Mouse (Mus musculus) stomach, embryonic 15.5 days (tissue): ENCODE measurements around the gene Vps29. TPM values are rescaled to one million over a fixed set of nuclear protein-coding genes. Genes with fewer than 3 reads are reported as not detected.
"Not testable (repeated sequence)": the region's sequence is repeated elsewhere in the genome, so short reads cannot be mapped to it uniquely, and the experiment has no call there.

Experiments used
- ATAC-seq: fragments of 200-750 bp; cut with Nextera tagmentation; 2 replicates; pipeline ENCODE4 v1.8.0; 2017; ENCODE audit warnings: low read depth, moderate number of reproducible peaks, moderate TSS enrichment; ENCODE audit not compliant: insufficient read depth, low FRiP score
- H3K27ac ChIP-seq: fragments of 300-500 bp; sonication (generic); 2 replicates; pipeline ENCODE4 v1.5.1; 2015; ENCODE audit warnings: mild to moderate bottlenecking, inconsistent platforms
- H3K27me3 ChIP-seq: fragments of 300-500 bp; sonication (generic); replicated peaks from 2 replicates; pipeline ENCODE4 v1.6.1; 2015; ENCODE audit warnings: inconsistent platforms
- H3K36me3 ChIP-seq: fragments of 300-500 bp; sonication (generic); 2 replicates; pipeline ENCODE4 v1.6.1; 2015; ENCODE audit warnings: inconsistent platforms
- H3K4me1 ChIP-seq: fragments of 300-500 bp; sonication (generic); 2 replicates; pipeline ENCODE4 v1.6.1; 2015; ENCODE audit warnings: inconsistent platforms
- H3K4me2 ChIP-seq: fragments of 300-500 bp; sonication (generic); 2 replicates; pipeline ENCODE4 v1.6.1; 2015; ENCODE audit warnings: mild to moderate bottlenecking, inconsistent platforms
- H3K4me3 ChIP-seq: fragments of 300-500 bp; sonication (generic); replicated peaks from 2 replicates; pipeline ENCODE4 v1.5.1; 2015; ENCODE audit warnings: inconsistent platforms
- H3K9ac ChIP-seq: fragments of 300-500 bp; sonication (generic); 2 replicates; pipeline ENCODE4 v1.6.1; 2015; ENCODE audit warnings: inconsistent platforms
- H3K9me3 ChIP-seq: fragments of 300-500 bp; sonication (generic); 2 replicates; pipeline ENCODE4 v1.6.1; 2016; ENCODE audit warnings: inconsistent platforms
- WGBS: fragments of 180-500 bp; shearing (Covaris S2); methylation state at CpG from one replicate; pipeline ENCODE4 v1.1.7; 2015; 5-methylcytosine and 5-hydroxymethylcytosine counted together
- polyA plus RNA-seq: library from polyadenylated mRNA; unstranded; fragments of >200 nt; fragmentation: Nextera tagmentation; extraction: Ambion mirVana; gene quantifications from 2 replicates; pipeline ENCODE4 v1.2.1, GENCODE M21; 2015

Vps29 gene
- polyA plus RNA-seq, 1 experiment from 2014 or later: 218 TPM

- H3K9ac ChIP-seq, H3K27me3 ChIP-seq, H3K4me3 ChIP-seq, ATAC-seq, H3K4me2 ChIP-seq, H3K36me3 ChIP-seq, H3K9me3 ChIP-seq: not testable (repeated sequence)
- 71% methylated on average over 3 of the region's 3 CpGs for WGBS
- Histone ChIP-seq H3K4me1 (peaks cover 11% of the 10 kb centered on the region; the same call in 1 of the 2 replicates), H3K27ac (peak overlapping the region; percentile 42; the same call in 1 of the 2 replicates)
Measured at GRCm38 (mm10) chr5:122318976-122319375, 35.2 kb upstream of the Vps29 start.

DNA sequence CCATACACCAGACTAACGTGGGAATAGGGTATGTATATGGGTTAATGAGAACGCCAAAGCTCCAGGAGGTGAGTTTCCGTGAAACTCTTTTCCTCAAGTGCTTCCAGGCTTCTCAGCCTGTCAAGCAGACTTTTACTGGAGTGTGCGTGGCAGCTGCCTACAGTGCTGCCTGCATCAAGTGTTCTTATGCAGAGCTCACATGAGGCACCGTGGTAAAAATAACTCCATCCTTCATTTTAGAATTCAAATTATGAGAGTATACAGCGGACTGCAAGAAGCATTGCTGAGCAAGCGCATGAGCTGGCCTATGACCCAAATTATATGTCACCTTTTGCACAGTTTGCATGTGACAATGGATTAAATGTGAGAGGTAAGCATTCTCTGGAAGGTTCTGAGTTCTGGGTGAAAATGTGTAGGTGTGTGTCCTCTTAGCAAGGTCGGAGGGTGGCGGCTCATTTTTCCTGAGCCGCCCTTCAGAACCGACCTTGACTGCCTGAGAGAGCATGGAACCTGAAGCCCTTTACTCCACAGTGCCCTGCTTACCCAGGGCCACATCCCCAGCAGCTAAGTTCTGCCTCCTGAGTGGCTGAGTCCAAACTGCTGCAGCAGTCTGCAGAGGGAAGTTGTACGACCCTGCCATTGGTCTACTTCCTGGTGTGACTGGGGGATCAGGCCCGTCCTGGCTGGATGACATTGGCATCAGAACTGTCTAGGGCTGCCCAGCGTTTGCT lies 34.5 kb upstream of the Vps29 start:
- WGBS: 72% methylated on average over 14 of the region's 14 CpGs
- Histone ChIP-seq H3K27me3 (no peaks in the 10 kb centered on the region), H3K36me3 (peaks cover 7% of the 10 kb centered on the region; the same call in 1 of the 2 replicates), H3K4me3 (no peak overlapping the region), H3K4me2 (no peak overlapping the region), H3K9ac (no peak overlapping the region), H3K27ac (peak overlapping the region; percentile 42), H3K9me3 (no peaks in the 10 kb centered on the region), H3K4me1 (peaks cover 11% of the 10 kb centered on the region; the same call in 1 of the 2 replicates)
- ATAC-seq: no peak

- WGBS: 48% methylated on average over 12 of the region's 12 CpGs
- H3K27me3 ChIP-seq: no peaks in the 10 kb centered on the region
- H3K4me3 ChIP-seq: no peak overlapping the region
- H3K9me3 ChIP-seq: no peaks in the 10 kb centered on the region
- no peak overlapping the region for H3K4me2 ChIP-seq
- H3K4me1 ChIP-seq: 0 out of 2 replicates have a peak, but pooled peaks cover 5% of the 10 kb centered on the region
- 0 out of 2 replicates have a peak, but pooled peaks have one; percentile 14 for ATAC-seq
- no peak overlapping the region for H3K9ac ChIP-seq
- peaks cover 7% of the 10 kb centered on the region; the same call in 1 of the 2 replicates for H3K36me3 ChIP-seq
- peak overlapping the region; percentile 42 for H3K27ac ChIP-seq
Measured at GRCm38 (mm10) chr5:122320205-122320781, 33.9 kb upstream of the Vps29 start.

- no peak overlapping the region for H3K9ac ChIP-seq
- ATAC-seq: no peak
- 76% methylated on average over 8 of the region's 8 CpGs for WGBS
- no peak overlapping the region for H3K4me2 ChIP-seq
- H3K4me1 ChIP-seq: 0 out of 2 replicates have a peak, but pooled peaks cover 5% of the 10 kb centered on the region
- no peaks in the 10 kb centered on the region for H3K27me3 ChIP-seq
- no peaks in the 10 kb centered on the region for H3K9me3 ChIP-seq
- H3K36me3 ChIP-seq: 0 out of 2 replicates have a peak, but pooled peaks cover 3% of the 10 kb centered on the region
- H3K27ac ChIP-seq: no peak overlapping the region
- no peak overlapping the region for H3K4me3 ChIP-seq
Measured at GRCm38 (mm10) chr5:122323523-122323922, 30.6 kb upstream of the Vps29 start.

GRCm38 (mm10) chr5:122324608-122325431 lies 29.3 kb upstream of the Vps29 start:
- Histone ChIP-seq H3K4me1 (0 out of 2 replicates have a peak, but pooled peaks cover 2% of the 10 kb centered on the region), H3K27ac (no peak overlapping the region), H3K36me3 (0 out of 2 replicates have a peak, but pooled peaks cover 3% of the 10 kb centered on the region), H3K27me3 (no peaks in the 10 kb centered on the region), H3K4me2 (no peak overlapping the region), H3K9ac (no peak overlapping the region), H3K4me3 (no peak overlapping the region), H3K9me3 (no peaks in the 10 kb centered on the region)
- no peak for ATAC-seq
- 82% methylated on average over 23 of the region's 23 CpGs for WGBS

DNA sequence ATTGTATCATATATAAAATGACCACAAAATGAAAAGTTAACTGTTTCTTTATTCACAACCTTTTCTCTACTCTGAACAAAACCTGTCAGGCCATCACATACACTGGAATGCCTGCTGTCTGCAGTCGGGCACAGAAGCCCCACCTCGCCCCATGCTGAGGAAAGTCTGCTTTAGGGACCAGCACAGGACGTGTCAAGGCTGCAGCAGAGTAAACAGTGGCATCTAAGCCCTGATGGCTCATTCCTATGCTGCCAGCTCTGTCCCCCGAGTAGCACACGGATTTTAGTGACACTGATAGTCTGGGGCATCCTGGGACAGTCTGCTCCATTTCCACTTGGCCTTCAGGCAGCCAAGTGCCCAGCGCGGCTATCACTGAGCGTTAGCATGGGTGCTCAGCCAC lies 28.7 kb upstream of the Vps29 start:
- H3K4me2 ChIP-seq: no peak overlapping the region
- 83% methylated on average over 8 of the region's 8 CpGs for WGBS
- H3K4me1 ChIP-seq: no peaks in the 10 kb centered on the region
- 0 out of 2 replicates have a peak, but pooled peaks cover 3% of the 10 kb centered on the region for H3K36me3 ChIP-seq
- no peak overlapping the region for H3K4me3 ChIP-seq
- ATAC-seq: no peak
- no peak overlapping the region for H3K9ac ChIP-seq
- no peaks in the 10 kb centered on the region for H3K9me3 ChIP-seq
- no peak overlapping the region for H3K27ac ChIP-seq
- H3K27me3 ChIP-seq: no peaks in the 10 kb centered on the region

GRCm38 (mm10) chr5:122327283-122327682 lies 26.9 kb upstream of the Vps29 start:
- Histone ChIP-seq H3K4me1 (no peaks in the 10 kb centered on the region), H3K4me2 (no peak overlapping the region), H3K9me3 (no peaks in the 10 kb centered on the region), H3K27ac (no peak overlapping the region), H3K9ac (no peak overlapping the region), H3K4me3 (no peak overlapping the region), H3K27me3 (no peaks in the 10 kb centered on the region), H3K36me3 (no peaks in the 10 kb centered on the region)
- WGBS: 87% methylated on average over 3 of the region's 3 CpGs
- ATAC-seq: no peak

DNA sequence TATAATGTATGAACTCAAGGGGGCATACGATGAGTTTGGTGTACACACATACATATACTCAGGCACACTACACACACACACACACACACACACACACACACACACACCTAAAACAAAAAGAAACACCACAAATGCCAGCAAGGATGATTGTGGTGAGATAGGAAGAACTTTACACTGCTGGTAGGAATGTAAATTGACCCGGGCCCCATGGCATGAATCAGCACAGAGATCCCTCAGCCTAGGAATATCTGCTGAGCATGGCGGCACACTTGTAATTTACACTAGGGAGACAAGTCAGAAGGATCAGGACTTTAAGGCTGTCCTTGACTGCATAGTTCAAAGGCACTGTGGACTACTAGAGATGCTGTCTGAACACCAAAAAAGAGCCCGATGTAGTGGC lies 23.9 kb upstream of the Vps29 start:
- Histone ChIP-seq H3K36me3 (0 out of 2 replicates have a peak, but pooled peaks cover 3% of the 10 kb centered on the region), H3K4me1 (no peaks in the 10 kb centered on the region), H3K9me3 (no peaks in the 10 kb centered on the region), H3K4me3 (no peak overlapping the region), H3K9ac (no peak overlapping the region), H3K27ac (no peak overlapping the region), H3K27me3 (no peaks in the 10 kb centered on the region), H3K4me2 (no peak overlapping the region)
- no peak for ATAC-seq
- WGBS: 78% methylated on average over 4 of the region's 4 CpGs

DNA sequence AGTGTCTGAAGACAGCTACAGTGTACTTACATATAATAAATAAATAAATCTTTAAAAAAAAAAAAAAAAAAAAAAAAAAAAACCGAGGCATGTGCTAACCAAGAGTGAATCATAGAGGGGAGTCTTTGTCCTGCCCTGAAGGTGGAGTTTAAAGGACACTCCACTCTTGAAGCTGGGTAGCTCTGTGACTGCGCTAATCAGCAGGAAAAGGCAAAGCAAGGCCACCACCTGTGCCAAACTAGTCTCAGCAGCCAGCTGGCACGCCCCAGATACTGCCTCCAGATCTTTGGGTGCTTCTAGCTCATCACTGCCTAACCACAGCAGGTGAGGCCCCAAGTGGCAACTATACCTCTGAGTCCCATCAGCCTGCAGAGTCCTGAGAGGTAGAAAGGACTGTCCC lies 19.5 kb upstream of the Vps29 start:
- Histone ChIP-seq H3K4me1 (no peaks in the 10 kb centered on the region), H3K27ac (no peak overlapping the region), H3K9ac (no peak overlapping the region), H3K36me3 (0 out of 2 replicates have a peak, but pooled peaks cover 3% of the 10 kb centered on the region), H3K4me3 (no peak overlapping the region), H3K27me3 (no peaks in the 10 kb centered on the region), H3K9me3 (no peaks in the 10 kb centered on the region), H3K4me2 (no peak overlapping the region)
- WGBS: 73% methylated on average over 3 of the region's 3 CpGs
- no peak for ATAC-seq

- ATAC-seq: no peak
- Histone ChIP-seq H3K4me3 (no peak overlapping the region), H3K36me3 (0 out of 2 replicates have a peak, but pooled peaks cover 3% of the 10 kb centered on the region), H3K9me3 (no peaks in the 10 kb centered on the region), H3K27me3 (no peaks in the 10 kb centered on the region), H3K27ac (no peak overlapping the region), H3K9ac (no peak overlapping the region), H3K4me1 (no peaks in the 10 kb centered on the region), H3K4me2 (no peak overlapping the region)
- WGBS: 88% methylated on average over 7 of the region's 7 CpGs
Measured at GRCm38 (mm10) chr5:122336554-122337294, 17.4 kb upstream of the Vps29 start.

DNA sequence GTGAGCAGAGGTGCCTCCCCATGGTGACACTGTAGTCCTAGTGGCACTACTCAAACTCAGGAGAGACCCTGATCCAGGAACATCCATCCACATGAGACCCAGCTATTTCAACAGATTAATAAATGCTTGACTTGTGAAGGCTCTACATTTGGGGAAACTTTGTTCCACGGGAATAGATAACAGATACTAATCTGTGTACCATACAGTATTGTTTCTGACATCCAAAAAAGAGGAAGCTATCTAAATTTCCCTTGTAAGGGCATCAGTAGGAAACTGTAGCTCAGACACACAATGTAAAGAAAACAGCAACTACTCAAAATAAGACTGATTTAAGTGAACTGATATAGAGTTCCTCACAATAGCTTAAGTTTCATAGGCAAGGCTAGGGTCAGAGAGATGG lies 11.3 kb upstream of the Vps29 start:
- no peaks in the 10 kb centered on the region for H3K36me3 ChIP-seq
- no peak overlapping the region for H3K4me3 ChIP-seq
- no peak overlapping the region for H3K9ac ChIP-seq
- ATAC-seq: no peak
- no peaks in the 10 kb centered on the region for H3K4me1 ChIP-seq
- H3K27ac ChIP-seq: no peak overlapping the region
- H3K9me3 ChIP-seq: no peaks in the 10 kb centered on the region
- H3K27me3 ChIP-seq: no peaks in the 10 kb centered on the region
- WGBS: 70% methylated on average over 1 of the region's 1 CpGs
- H3K4me2 ChIP-seq: no peak overlapping the region
